Mouse (Mus musculus) heart, adult 11 months (tissue): ENCODE measurements around the gene Abhd8.
A peak's percentile ranks its signal among the peaks of the same experiment; 100 is the strongest.
"Not testable (repeated sequence)": the region's sequence is repeated elsewhere in the genome, so short reads cannot be mapped to it uniquely, and the experiment has no call there.

Source experiments
- DNase-seq: peaks from one replicate; pipeline ENCODE4 v3.0.0; 2022

Gene Abhd8

DNA sequence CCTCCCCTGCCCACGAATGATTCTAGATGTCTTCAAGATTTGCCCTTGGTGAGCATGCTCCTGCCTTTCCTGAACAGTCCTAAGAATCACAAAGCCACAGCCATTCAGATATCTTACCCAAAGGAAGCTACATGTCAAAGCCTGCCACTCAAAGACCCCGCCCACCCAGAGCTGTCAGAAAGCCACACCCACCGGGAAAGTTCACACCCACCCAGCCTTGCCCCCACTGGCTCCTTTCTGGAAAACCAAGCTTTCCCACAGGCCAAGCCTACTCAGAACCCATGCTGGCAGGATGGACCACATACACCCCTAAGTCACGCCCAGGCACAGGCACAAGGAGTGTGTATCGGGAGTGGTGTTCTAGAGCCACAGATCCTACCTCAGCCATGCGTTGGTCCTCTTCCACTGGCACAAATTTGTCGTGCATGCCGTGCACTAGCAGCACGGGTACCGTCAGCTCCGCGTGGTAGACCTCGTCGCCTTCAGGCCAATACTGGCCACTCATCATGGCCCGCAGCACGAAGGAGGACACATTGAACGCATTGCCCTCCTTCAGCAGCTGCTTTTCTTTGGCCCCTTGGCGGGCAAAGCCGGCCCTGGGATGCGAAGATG, 5.7 kb downstream of the Abhd8 start:
- peak; percentile 90 for DNase-seq

DNA sequence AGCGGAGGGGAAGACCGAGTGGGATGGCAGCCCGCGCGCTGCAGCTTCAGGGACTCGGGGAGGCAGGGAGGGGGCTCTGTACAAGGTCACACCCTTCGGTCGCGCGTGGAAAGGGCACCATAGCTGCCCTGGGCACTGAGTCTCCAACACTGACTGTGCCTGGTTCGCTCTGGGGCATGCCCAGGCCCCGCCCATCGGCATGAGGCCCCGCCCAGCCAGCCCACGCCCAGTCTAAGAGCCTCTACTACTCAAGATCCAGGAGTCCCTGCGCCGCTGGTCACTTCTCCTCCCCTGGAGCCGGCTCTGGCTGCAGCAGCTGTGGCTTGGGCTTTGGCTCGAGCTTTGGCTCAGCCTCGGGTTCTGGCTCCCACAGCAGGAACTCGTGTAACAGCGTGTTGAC, 6.5 kb downstream of the Abhd8 start:
- DNase-seq = peak; percentile 93

DNA sequence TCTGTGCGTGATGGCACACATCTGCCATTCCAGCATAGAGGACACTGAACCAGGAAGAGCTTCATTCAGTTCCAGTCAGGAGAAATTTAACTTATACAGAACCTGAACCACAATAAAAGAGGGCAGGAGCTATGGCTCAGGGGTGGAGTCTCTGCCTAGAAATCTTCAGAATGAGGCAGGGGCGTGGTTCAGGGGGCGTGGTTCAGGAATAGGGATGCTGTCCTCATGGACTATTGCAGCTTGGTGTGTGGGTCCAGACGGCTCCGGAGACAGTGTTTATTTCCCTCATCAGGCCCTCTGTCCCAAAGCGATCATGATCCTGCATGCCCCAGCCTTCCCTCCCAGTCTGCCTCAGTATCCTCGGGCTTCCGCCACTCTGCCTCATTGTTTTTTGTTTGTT, 8.8 kb downstream of the Abhd8 start:
- peak; percentile 56 for DNase-seq

DNA sequence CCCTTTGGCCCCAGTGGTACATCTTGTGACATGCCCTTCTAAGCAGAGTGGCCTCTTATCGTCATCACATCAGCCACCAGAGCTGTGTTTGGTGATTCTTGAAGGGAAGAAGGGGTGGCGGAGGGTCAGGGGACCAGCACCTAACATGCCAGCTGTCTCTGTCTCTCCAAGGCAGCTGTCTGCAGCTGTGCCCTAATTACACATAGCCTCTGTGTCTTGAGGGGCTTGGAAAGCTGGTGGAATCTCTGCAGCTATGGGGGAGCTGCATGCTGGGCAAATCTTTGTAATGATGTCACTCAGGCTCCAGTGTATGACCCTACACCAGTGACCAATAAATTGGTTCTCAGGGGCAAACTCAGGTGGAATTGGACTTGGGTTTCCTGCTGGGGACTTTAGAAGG, 10.8 kb downstream of the Abhd8 start:
- DNase-seq = peak; percentile 67

DNA sequence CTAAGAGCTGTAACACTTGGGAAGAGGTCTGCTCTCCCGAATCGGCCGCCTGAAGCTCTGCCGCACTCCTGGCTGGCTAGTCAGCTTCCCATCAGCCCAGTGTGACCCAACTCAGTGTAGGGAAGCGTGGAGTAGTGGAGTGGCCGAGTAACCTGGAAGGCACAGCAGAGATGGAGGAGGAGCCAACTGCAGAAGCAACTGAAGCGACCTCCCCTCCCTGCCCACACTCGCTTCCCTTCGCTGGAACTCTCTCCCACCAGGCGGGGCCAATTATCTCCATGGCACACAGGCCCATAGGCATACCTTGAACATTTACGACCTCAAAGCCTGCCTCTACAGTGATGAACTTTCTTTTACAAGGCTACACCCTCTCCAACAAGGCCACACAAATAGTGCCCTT, 11.7 kb downstream of the Abhd8 start:
- DNase-seq = peak; percentile 61

DNA sequence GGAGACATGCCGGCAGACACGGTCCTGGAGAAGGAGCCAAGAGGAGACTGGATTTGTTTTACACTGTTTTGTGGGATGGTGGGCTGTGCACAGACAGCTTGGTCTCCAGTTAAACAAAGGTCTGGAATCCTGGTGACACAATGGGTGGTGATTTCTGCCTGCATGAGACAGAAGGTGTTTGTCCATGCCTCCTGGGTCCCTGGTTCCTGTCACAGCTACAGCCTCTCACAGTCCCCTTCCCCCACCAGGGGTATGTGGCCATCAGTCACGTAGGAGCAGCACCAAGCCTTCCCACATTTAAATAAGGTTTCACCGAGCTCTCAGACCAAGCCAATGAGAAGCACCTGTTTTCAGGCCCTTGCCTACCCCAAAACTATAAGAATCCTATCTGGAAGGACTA, 12.1 kb downstream of the Abhd8 start:
- DNase-seq = no peak

DNA sequence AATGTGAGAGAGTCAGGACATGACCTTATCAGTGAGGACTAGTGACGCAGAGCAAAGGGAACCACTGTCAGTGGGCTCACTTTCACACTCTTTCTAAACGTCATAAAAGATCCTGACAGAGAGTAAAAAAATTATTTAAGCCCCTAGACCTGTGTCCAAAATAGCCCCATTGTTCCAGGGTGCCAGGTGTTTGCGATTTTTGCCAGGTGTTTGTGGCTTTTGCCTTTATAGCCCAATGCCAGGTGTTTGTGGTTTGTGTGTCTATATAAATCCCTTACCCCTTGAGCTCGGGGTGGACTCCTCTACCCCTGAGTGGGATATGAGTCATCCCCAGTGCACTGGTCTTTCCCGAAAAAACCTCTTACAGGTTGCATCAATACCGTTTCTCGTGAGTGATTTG, 18.4 kb downstream of the Abhd8 start:
- no peak for DNase-seq

DNA sequence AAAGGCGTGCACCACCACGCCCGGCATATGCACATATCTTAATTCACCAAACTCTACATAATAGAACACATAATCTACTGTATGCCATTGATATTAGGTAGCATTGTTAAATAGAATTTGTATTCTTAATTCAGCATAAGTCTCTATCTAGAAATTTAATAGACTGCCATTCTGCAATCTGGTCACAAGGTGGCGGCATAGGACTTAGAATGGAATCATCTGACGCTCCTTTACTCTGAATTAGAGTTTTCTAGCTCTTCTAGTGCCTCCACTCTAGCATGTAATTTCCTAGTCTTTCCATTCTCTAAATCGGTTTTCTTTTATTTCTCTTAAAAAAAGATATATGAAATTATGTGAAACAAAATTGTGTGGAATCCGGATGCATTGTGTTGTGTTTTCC, 22.1 kb downstream of the Abhd8 start:
- peak; percentile 57 for DNase-seq

DNA sequence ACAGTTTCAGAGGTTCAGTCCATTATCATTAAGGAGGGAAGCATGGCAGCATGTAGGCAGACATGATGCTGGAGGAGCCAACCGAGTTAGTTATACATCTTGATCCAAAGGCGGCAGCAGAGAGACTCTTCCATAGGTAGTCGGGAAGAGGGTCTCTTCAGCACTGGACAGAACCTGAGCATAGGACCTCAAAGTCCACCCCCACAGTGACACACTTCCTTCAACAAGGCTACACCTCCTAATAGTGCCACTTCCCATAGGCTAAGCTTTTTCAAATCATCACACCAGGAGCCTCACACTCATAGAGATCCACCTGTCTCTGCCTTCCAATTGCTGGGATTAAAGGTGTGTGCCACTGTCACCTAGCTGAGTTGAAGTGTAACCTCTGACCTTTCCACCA, 26.4 kb downstream of the Abhd8 start:
- DNase-seq = peak; percentile 63

DNA sequence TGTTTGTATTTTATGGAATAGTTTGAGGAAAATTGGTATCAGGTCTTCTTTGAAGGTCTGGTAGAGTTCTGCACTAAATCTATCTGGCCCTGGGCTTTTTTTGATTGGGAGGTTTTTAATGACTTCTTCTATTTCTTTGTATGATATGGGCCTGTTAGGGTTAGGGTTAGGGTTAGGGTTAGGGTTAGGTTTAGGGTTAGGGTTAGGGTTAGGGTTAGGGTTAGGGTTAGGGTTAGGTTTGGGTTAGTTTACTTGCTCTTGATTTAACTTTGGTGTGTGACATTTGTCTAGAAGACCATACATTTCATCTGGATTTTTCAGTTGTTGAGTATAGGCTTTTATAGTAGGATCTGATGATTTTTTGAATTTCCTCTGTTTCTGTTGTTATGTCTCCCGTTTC, 30.5 kb downstream of the Abhd8 start:
- DNase-seq = not testable (repeated sequence)

DNA sequence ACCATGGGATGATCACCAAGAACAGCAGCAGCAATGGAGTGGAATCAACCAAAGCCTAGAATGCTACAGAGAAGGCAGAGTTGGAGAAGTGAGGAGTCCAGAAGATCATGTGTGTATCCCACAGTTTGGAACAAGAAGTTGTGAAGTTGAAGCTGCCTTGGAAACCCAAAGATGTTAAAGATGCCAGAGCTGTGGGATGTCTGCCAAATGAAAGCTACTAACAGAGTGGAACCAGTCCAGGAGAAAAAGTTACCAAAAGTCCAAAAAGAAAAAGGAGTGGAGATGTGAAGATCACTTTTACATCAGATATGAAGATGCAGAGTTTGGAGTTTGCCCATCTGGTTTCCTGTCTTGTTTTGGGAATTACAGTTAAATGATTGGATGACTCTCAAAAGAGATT, 41.3 kb downstream of the Abhd8 start:
- no peak for DNase-seq

DNA sequence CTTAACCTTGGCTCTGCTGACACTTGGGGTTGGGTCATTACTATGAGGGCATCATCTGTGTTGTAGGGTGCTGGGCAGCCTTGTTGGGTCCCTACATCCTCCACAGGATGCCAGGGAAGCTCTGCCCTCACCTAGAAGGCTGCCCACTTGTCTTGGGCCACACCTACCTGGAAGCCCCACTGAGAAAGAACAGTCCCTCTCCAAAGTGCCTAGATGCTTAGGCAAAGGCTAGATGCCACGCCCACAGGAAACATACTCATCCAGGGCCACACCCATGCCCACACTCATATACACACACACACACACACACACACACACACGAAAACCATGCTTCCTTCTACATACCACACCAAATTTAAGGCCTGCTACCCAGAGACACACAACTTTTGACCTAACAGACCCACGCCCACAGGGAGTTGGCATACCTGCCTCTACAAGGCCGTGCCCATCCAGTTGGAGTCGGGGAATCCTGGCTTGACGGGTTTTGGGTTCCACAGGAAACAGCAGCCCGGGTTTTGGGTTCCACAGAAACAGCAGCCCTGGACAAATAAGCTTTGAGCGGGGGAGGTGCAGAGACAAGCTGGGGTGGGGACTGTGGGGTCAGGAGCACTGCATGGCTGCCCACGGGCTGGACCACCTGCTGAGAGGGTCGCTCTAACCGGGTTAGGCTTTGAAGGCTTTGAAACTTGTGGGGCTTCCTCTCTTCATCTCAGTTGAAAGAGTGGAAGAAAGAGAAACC, 51.8 kb downstream of the Abhd8 start:
- peak; percentile 90 for DNase-seq

DNA sequence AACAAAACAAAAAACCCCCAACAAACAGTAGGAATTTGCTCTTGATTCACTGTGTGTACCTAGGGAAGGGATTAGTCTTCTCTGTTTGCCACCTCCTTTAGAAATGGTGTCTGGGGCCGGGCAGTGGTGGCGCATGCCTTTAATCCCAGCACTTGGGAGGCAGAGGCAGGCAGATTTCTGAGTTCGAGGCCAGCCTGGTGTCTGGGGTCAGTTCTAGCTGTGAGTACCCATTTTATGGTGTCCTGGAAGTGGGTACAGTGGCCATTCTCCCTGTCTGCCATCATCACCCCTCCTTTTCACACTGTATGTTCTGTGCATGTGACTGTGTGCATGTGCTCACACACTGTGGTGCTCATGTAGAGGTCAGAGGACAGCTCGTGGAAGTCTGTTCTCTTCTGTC, 55.2 kb downstream of the Abhd8 start:
- DNase-seq = peak; percentile 87

DNA sequence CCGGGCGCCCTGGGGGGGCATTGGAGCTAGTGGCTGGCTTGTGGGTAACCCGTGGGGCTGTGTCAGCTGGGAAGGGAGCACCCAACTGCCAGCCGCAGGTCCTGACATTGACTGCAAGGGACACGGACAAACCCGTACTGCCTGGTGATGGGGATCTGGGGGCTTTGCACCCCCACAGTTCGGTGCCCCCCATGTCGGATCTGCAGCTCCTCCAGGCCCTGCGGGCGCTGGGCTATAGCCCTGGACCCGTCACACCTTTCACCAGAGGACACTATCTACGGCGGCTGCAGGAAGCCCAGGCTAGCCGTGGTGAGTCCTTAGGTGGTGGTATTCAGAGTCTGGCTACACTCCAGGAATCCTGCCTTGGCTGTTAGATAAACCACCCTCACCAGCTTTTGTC, 56.0 kb downstream of the Abhd8 start:
- peak; percentile 90 for DNase-seq
